Mouse (Mus musculus) thymus, postnatal 4 days (tissue): ENCODE data around the gene Ncor2.
"Not testable (repeated sequence)": the region's sequence is repeated elsewhere in the genome, so short reads cannot be mapped to it uniquely, and the experiment has no call there.

Source experiments
- DNase-seq: peaks from one replicate; pipeline ENCODE4 v3.0.0; 2021

Gene Ncor2

DNA sequence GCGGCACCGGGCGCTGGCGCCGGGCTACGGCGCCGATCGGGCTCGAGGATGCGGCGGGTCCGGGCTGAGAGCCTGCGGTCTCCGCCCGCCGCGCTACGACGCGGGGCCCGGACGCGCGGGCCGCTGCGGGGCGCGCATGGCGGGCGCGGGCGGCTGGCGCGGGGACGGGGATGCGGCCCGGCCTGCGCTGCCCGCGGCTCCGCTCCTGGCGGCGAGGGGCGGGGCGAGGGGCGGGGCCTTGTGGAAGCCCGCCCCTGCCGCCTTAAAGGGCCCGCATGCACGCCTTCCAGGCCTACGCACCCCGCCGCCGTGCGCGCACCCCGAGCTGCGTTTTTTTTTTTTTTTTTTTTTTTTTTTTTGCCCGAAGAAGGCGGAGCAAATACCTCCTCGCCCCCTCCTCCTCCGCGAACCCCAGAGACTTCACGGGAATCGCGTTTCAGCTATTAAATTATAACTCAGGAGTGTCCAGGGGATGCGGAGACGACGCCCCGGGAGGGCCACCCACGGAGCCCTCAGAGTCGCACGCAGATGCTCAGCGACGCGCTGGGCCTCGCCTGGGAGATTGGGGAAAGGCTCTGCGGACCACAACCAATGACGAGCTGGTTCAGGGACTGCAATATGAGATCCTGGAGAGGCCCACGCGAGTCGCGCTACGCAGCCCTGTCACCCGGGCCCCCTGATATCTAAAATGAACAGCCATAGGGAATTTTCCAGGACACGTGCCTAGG lies at the start of gene Ncor2:
Gene Ncor2, minus strand, starts transcription at position 213 of the 728 bp plus-strand sequence.
- DNase-seq = peak; percentile 93

GRCm38 (mm10) chr5:125227699-125228098 lies 48.7 kb upstream of the Ncor2 start:
- no peak for DNase-seq

- DNase-seq = no peak
These were observed 47.2 kb upstream of the Ncor2 start for GRCm38 (mm10) chr5:125226229-125226634.

DNA sequence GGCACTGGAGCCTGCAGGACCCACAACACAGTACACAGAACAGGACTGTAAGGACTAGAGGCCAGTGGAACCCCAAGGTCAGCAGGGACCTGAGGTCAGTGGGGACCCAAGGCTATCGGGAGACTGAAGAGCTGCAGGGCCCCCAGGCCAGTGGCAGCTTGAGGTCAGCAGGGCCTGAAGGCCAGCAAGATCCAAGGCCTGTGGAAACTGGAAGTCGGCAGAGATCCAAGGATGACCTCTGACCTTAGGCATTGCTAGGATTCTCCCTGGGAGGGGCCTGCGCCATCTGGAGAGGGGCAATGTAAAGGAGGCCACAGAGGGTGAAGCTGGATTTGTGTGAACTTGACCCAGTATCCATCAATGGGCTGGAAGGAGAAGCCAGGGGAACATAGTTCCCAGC lies 45.9 kb upstream of the Ncor2 start:
- DNase-seq = no peak

DNA sequence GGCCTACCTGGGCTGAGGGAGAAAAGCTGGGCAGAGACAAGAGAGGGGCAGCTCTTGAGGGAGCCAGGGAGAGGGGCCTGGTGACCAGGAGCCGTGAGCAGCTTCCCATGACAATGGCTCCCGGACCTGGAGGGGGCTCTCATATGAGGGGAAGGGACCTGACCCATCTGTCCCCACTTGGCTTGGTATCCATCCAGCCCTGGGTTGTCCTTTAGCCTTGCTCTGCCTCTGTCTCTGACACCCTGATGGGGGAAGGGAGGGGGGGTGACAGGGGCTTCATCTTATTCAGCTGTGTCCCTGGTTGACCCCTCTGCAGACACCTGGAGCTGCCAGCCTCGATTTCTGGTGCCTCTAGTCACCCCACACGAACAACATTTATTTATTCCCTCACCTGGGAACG lies 44.9 kb upstream of the Ncor2 start:
- no peak for DNase-seq

- no peak for DNase-seq
These were observed 43.7 kb upstream of the Ncor2 start for GRCm38 (mm10) chr5:125222706-125223105.

- no peak for DNase-seq
These were observed 42.8 kb upstream of the Ncor2 start for GRCm38 (mm10) chr5:125221868-125222267.

DNA sequence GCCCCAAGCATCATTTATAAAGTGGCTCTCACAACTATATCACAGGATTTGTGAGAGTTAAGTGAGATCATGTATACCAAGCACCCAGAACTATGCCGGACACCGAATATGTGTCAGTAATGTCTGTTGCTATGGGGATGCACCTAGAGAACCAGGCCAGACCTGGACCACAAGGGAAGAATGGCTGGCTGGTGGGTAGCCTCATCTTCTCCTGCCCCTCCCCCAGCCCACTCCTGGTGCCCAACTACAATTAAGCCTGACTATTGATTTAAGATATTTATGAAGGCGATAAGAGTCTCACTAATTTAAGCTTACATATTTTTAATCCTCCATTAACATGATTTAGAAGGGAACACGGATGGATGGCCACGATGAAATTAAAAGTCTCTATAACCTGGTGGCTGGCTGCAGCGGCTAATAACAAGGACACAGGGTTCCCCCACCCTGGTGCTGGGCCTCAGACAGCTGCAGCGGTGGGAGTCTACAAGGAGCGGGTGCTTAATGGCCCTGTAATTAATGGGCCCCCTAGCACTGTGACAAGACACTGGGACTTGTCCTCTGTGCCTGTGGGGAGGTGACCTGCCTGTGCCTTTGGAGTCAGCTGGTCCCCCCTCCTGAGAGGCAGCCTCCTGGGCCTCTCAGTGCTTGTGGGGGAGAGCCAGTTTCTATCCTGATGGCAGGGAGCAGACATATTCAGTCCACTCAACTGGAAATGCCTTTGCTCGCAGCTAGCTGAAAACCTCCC lies 38.6 kb upstream of the Ncor2 start:
- DNase-seq = no peak

GRCm38 (mm10) chr5:125215930-125216459 lies 37.0 kb upstream of the Ncor2 start:
- peak; percentile 91 for DNase-seq

- peak; percentile 30 for DNase-seq
These were observed 36.4 kb upstream of the Ncor2 start for GRCm38 (mm10) chr5:125215346-125215929.

DNA sequence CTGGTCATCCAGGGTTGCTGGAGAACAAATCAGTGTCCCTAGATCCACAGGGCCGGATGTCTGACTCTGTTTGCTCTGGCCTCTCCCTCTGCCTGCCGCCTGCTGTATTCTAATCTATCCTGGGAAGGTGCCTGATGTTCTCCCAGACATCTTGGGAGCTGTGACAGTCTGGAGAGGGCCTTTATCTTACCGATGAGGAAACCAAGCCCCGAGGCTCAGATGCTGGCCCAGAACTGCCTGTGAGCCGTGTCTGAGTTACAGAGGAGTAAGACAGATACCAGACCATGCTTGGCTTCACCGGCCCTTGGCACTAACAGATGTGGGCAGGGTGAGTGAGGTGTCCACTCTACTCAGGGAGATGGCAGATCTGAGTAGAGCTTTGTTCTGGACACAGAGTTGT lies 35.0 kb upstream of the Ncor2 start:
- DNase-seq = no peak

DNA sequence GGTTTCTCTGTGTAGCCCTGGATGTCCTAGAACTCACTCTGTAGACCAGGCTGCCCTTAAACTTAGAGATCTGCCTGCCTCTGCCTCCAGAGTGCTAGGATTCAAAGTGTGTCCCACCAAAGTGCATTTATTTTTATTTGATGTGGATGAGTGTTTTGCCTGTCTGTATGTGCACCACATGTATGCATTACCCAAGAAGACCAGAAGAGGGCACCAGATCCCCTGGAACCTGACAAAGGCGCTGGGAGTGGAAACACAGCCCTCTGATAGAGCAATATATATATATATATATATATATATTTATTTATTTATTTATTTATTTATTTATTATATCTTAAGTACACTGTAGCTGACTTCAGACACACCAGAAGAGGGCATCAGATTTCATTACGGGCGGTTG lies 25.9 kb upstream of the Ncor2 start:
- peak; percentile 56 for DNase-seq

- no peak for DNase-seq
These were observed 25.3 kb upstream of the Ncor2 start for GRCm38 (mm10) chr5:125204199-125204815.

DNA sequence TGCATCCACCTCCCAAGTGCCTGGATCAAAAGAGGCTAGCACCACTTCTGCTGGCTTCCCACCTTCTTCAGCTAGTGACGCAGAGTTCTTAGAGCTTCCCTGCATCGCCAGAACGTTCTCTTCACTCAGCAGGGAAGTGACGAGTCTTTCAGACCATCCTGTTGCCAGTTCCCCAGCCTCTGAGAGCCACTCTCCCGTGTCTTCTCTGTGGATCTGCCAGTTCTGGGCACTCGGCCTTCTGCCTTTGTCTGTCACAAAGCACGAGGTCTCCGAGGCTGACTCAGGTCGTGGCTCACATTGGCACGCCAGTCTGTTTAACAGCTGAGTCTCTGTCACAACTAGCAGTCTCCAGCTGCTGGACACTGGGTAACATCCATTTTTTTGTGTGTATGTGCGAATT lies 24.7 kb upstream of the Ncor2 start:
- DNase-seq = no peak

DNA sequence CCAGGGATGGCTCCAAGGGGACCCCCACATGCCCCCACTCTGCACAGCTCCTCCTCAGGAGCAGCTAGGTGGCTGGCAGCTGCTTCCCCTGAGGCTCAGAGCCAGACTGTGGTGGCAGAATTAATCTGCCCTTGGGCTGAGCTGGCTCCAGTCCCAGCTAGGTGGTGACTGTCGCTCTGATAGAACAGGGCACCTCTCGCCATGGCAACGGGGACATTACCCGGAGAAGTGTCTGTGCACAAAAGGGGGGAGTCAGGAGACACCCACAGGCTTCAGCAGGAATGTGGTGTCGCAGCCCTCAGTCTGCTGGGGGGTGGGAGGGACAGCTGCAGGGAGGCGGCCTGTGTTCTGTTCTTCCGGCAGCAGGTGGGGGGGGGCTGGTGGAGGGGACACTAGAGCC lies 24.1 kb upstream of the Ncor2 start:
- no peak for DNase-seq

GRCm38 (mm10) chr5:125202100-125202499 lies 23.1 kb upstream of the Ncor2 start:
- no peak for DNase-seq

DNA sequence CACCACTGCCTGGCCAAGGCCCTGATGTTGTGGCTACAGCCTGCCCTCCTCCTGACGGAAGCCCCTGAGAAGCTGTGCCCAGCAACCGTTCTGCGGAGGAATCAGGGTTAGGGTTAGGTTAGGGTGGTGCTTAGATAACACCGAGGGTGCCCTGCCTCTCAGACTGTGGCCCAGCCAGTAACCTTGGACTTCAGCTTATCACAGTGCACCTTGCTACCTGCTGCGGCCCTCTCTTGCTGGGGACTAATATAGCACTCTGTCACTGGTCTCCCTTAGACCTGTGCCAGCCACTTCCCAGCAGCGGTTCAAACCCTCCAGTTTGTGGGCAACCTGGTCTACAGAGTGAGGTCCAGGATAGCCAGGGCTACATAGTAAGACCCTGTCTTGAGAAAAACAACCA lies 20.1 kb upstream of the Ncor2 start:
- DNase-seq = no peak

DNA sequence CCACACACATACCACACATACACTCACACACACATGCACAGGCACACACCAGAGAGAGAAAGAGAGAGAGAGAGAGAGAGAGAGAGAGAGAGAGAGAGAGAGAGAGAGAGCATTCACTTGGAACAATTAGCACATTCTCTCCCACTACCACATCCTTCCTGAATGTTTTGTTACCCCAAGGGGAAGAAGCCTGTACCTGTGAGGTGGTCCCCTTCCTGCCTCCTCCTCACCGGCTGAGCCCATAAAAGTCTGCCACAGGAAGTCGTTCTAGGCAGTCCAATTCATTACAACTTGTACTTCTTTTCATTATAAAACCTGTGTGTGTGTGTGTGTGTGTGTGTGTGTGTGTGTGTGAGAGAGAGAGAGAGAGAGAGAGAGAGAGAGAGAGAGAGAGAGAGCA lies 18.3 kb upstream of the Ncor2 start:
- not testable (repeated sequence) for DNase-seq

DNA sequence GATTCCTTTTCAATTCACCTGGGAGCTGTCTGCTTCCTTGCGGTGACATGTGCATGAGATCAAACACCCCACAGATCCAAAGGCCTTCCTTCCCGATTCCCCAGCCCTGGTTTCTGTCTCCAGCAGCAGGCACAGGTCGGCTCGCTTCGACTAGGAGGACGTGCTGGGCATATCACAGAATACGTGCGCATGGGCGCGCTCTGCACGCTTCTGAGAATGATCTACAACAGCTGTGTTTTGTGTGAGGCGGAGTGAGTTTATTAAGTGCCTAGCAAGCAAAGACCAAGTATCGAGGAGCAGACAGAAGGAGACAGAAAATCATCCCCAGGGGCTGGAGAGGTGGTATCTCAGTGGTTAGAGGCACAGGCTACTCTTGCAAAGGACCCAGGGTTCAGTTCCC lies 17.0 kb upstream of the Ncor2 start:
- no peak for DNase-seq

- no peak for DNase-seq
These were observed 16.1 kb upstream of the Ncor2 start for GRCm38 (mm10) chr5:125195142-125195541.

DNA sequence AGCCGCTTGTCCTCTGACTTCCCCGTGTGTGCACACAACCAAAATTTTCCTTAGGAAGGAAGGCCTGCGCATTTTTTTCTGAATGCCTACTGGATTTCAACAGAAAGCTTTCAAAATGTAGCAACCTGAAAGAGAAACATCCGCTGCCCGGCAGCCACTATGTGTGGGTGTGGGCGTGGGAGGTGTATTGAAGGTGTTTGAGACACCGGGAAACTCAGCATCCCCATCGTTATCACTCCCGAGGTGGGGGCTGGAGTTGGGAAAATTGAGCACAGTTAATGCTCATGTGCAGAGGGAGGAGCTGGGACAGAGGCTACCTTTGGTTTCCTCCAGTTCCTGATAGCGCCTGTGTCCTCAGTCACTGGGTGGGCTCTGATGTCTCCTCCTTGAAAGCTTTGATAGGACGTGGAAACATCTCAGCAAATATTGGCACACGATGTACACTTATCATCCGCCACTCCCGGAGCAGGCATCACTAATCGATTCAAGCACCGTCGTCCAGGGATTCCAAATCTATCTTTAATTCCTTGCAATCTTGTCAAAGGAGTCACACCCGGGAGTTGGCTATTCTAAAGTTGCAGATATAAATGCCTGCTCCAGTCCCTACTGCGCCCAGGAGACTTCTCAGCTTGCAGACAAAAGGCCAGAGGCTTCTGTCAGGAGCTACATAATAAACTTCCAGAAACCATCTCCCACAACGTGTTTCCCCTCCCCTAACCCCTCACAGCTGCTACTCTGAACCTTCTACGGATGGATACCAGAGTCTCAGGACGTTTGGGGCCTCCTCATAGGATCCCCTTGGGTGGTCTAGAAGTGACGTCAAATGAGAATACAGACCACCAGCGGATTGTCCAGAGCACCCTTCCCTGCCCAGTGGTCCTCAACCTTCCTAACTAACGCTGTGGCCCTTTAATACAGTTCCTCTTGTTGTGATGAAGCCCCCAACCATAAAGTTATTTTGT lies 14.7 kb upstream of the Ncor2 start:
- no peak for DNase-seq

GRCm38 (mm10) chr5:125191608-125192007 lies 12.6 kb upstream of the Ncor2 start:
- no peak for DNase-seq
